Mouse (Mus musculus) inflammation-experienced regulatory T-cells, adult 16 weeks (primary cell): ENCODE data around the gene Crip2. TPM values are rescaled to one million over a fixed set of nuclear protein-coding genes. Genes with fewer than 3 reads are reported as not detected.

Experiments used
- polyA plus RNA-seq: library from polyadenylated mRNA; unstranded; fragments of 100-300 nt; shearing (Covaris generic); gene quantifications from one replicate; pipeline ENCODE4 v1.2.1, GENCODE M21; 2017

Crip2 gene
- 9.0 TPM for polyA plus RNA-seq

GRCm38 (mm10) chr12:113139908-113140615 is at the start of gene Crip2:
Crip2 (plus strand) TSS chr12:113140236.

GRCm38 (mm10) chr12:113097749-113098281 is 42.2 kb upstream of the Crip2 start, which contains the start of gene Mta1:
Mta1 (plus strand) TSS chr12:113098278.

GRCm38 (mm10) chr12:113146112-113147057 is 6.3 kb downstream of the Crip2 start, which contains the start of gene Crip1:
Crip1 (plus strand) TSS chr12:113146316.

GRCm38 (mm10) chr12:113155887-113156539 is 16.0 kb downstream of the Crip2 start, which contains the start of gene Tedc1:
Tedc1 (plus strand) TSS chr12:113156421.

GRCm38 (mm10) chr12:113185442-113186291 is 45.6 kb downstream of the Crip2 start, which contains the start of gene Tmem121:
Tmem121 (plus strand) TSS chr12:113185930.

Other genes starting within 250 kb of the Crip2 start
- 2.0 TPM for gene Jag2, start 210.5 kb upstream of the Crip2 start, polyA plus RNA-seq
- gene Nudt14, start 198.1 kb upstream of the Crip2 start, polyA plus RNA-seq: 46.4 TPM
- 11.6 TPM for gene Btbd6, start 163.8 kb upstream of the Crip2 start, polyA plus RNA-seq
- gene Brf1, start 139.5 kb upstream of the Crip2 start, polyA plus RNA-seq: 26.1 TPM
- 6.3 TPM for gene Pacs2, start 125.7 kb upstream of the Crip2 start, polyA plus RNA-seq
- not detected for gene Tex22, start 65.7 kb upstream of the Crip2 start, polyA plus RNA-seq
- 3.1 TPM for gene Mta1, start 42.0 kb upstream of the Crip2 start, polyA plus RNA-seq
- 1,025 TPM for gene Crip1, start 6.1 kb downstream of the Crip2 start, polyA plus RNA-seq
- 10.8 TPM for gene Tedc1, start 16.2 kb downstream of the Crip2 start, polyA plus RNA-seq
- gene Tmem121, start 45.7 kb downstream of the Crip2 start, polyA plus RNA-seq: not detected